ENCODE assay signal across 8 mouse cellular contexts in genomic region chr17:73942268-73942962, GRCm38 (mm10). TPM values are rescaled to one million over a fixed set of nuclear protein-coding genes. Genes with fewer than 3 reads are reported as not detected.
DNase-seq lines count a peak whose midpoint lies in the region; ATAC-seq lines count a peak whose summit lies in the region.

No protein-coding gene starts in this region.

- no peak overlapping the region; the same call in 1 of the 2 replicates for H3K9ac ChIP-seq in heart, embryonic 16.5 days (ENCODE audit: low read length)
- H3K9ac ChIP-seq in midbrain, embryonic 14.5 days (replicated peaks; ENCODE audit: low read length) = no peak overlapping the region

- no peaks in the 10 kb centered on the region for H3K36me3 ChIP-seq in heart, embryonic 16.5 days (ENCODE audit: control insufficient read depth, insufficient read depth)
- no peaks in the 10 kb centered on the region for H3K36me3 ChIP-seq in midbrain, embryonic 14.5 days (ENCODE audit: control insufficient read depth, insufficient read depth, low read length)

- ATAC-seq in heart, embryonic 16.5 days (replicated peaks; ENCODE audit: extremely low read depth, insufficient read depth, low FRiP score) = no peak
- peak; percentile 70 for ATAC-seq in megakaryocyte-erythroid progenitor cell, adult 5-6 weeks (replicated peaks; ENCODE audit: low FRiP score, low TSS enrichment, poor library complexity, severe bottlenecking)
- ATAC-seq in midbrain, embryonic 14.5 days (ENCODE audit: low FRiP score, low TSS enrichment) = no peak

- H3K4me3 ChIP-seq in heart, embryonic 16.5 days (ENCODE audit: low read length) = no peak overlapping the region
- H3K4me3 ChIP-seq in midbrain, embryonic 14.5 days (replicated peaks; ENCODE audit: low read depth, low read length) = no peak overlapping the region

- WGBS in heart, embryonic 16.5 days = 32% methylated on average over 3 of the region's 3 CpGs
- 90% methylated on average over 3 of the region's 3 CpGs for WGBS in midbrain, embryonic 14.5 days

- no peaks in the 10 kb centered on the region for H3K4me1 ChIP-seq in heart, embryonic 16.5 days (ENCODE audit: control insufficient read depth, insufficient read depth, low read length)
- no peaks in the 10 kb centered on the region for H3K4me1 ChIP-seq in midbrain, embryonic 14.5 days (ENCODE audit: control insufficient read depth, insufficient read depth, low read length)

- H3K27ac ChIP-seq in heart, embryonic 16.5 days (ENCODE audit: low read length) = peak overlapping the region; percentile 44; the same call in 1 of the 2 replicates
- H3K27ac ChIP-seq in midbrain, embryonic 14.5 days (replicated peaks; ENCODE audit: low read depth, low read length) = no peak overlapping the region

- no peaks in the 10 kb centered on the region for H3K9me3 ChIP-seq in heart, embryonic 16.5 days (replicated peaks; ENCODE audit: control insufficient read depth, low read length)
- no peaks in the 10 kb centered on the region for H3K9me3 ChIP-seq in midbrain, embryonic 14.5 days (ENCODE audit: control insufficient read depth, low read length)

- peak; percentile 66 for DNase-seq in kidney, adult 9 months
- no peak for DNase-seq in kidney, postnatal 4 days
- DNase-seq in NIH3T3 (ENCODE audit: low read depth) = peak; percentile 72
- no peak for DNase-seq in ovary, postnatal 36 days (ENCODE audit: low spot score)
- no peak for DNase-seq in midbrain, embryonic 14.5 days
- DNase-seq in urinary bladder, postnatal 25 days (ENCODE audit: low spot score) = no peak

- no peaks in the 10 kb centered on the region for H3K27me3 ChIP-seq in heart, embryonic 16.5 days (ENCODE audit: control insufficient read depth, insufficient read depth, low read length)
- H3K27me3 ChIP-seq in midbrain, embryonic 14.5 days (ENCODE audit: control insufficient read depth, insufficient read depth, low read length) = no peaks in the 10 kb centered on the region

- no peak overlapping the region; the same call in 1 of the 2 replicates for H3K4me2 ChIP-seq in heart, embryonic 16.5 days (ENCODE audit: low read depth, low read length)
- H3K4me2 ChIP-seq in midbrain, embryonic 14.5 days (ENCODE audit: low read length) = no peak overlapping the region

RNA-seq across cellular contexts. Expression of gene Xdh, which starts 7.6 kb away (rescaled TPM):
- 2.2 and 2.6 TPM in 2 replicates for polyA plus RNA-seq in heart, embryonic 16.5 days (2015; fragmentation: Nextera tagmentation; extraction: Ambion mirVana)
- 1.8 and 12.0 TPM in 2 replicates for total RNA-seq in megakaryocyte-erythroid progenitor cell, adult 5-6 weeks (2014; fragmentation: Nextera tagmentation)
- 4.0 and 11.0 TPM in 2 replicates for total RNA-seq in megakaryocyte-erythroid progenitor cell, adult 5-6 weeks (2017)
- 0.26 and 0.30 TPM in 2 replicates for polyA plus RNA-seq in midbrain, embryonic 14.5 days (2014; fragmentation: Nextera tagmentation; extraction: Ambion mirVana)

Comparison
In these comparisons a context has a peak if more than half of its experiments do, and no peak if none do; other contexts are left out.
1. DNase-seq: peak in kidney, adult 9 months (single experiment) and NIH3T3 (single experiment); none in kidney, postnatal 4 days (0 of 2), ovary, postnatal 36 days (single experiment), midbrain, embryonic 14.5 days (single experiment) and urinary bladder, postnatal 25 days (single experiment).